Mouse (Mus musculus): ENCODE data around the gene Plod1.
A peak's percentile ranks its signal among the peaks of the same experiment; 100 is the strongest.

Plod1 gene

GRCm38 (mm10) chr4:147938148-147939096, 1.9 kb upstream of the Plod1 start:
- no peak for DNase-seq (ENCODE audit: extremely low read depth, insufficient read length, low spot score)

- no peak for DNase-seq (ENCODE audit: extremely low read depth, insufficient read length, low spot score)
These were observed 919 bp upstream of the Plod1 start for GRCm38 (mm10) chr4:147937486-147937885.

GRCm38 (mm10) chr4:147937021-147937420, 454 bp upstream of the Plod1 start:
- DNase-seq (ENCODE audit: extremely low read depth, insufficient read length, low spot score) = no peak

- no peak for DNase-seq (ENCODE audit: extremely low read depth, insufficient read length, low spot score)
These were observed 663 bp downstream of the Plod1 start for GRCm38 (mm10) chr4:147935904-147936303.

- DNase-seq (ENCODE audit: extremely low read depth, insufficient read length, low spot score) = no peak
These were observed 2.0 kb downstream of the Plod1 start for GRCm38 (mm10) chr4:147934611-147935010.

- no peak for DNase-seq (ENCODE audit: extremely low read depth, insufficient read length, low spot score)
These were observed 2.4 kb downstream of the Plod1 start for GRCm38 (mm10) chr4:147934134-147934533.

- DNase-seq (ENCODE audit: extremely low read depth, insufficient read length, low spot score) = no peak
These were observed 5.6 kb downstream of the Plod1 start for GRCm38 (mm10) chr4:147930946-147931345.

- no peak for DNase-seq (ENCODE audit: extremely low read depth, insufficient read length, low spot score)
These were observed 8.0 kb downstream of the Plod1 start for GRCm38 (mm10) chr4:147928540-147928939.

GRCm38 (mm10) chr4:147928136-147928535, 8.4 kb downstream of the Plod1 start:
- no peak for DNase-seq (ENCODE audit: extremely low read depth, insufficient read length, low spot score)

GRCm38 (mm10) chr4:147927705-147928104, 8.9 kb downstream of the Plod1 start:
- DNase-seq (ENCODE audit: extremely low read depth, insufficient read length, low spot score) = peak; percentile 48

GRCm38 (mm10) chr4:147922341-147922740, 14.2 kb downstream of the Plod1 start:
- DNase-seq (ENCODE audit: extremely low read depth, insufficient read length, low spot score) = no peak

- no peak for DNase-seq (ENCODE audit: extremely low read depth, insufficient read length, low spot score)
These were observed 15.6 kb downstream of the Plod1 start for GRCm38 (mm10) chr4:147920973-147921372.

- DNase-seq (ENCODE audit: extremely low read depth, insufficient read length, low spot score) = no peak
These were observed 18.0 kb downstream of the Plod1 start for GRCm38 (mm10) chr4:147918459-147919121.

- no peak for DNase-seq (ENCODE audit: extremely low read depth, insufficient read length, low spot score)
These were observed 27.1 kb downstream of the Plod1 start for GRCm38 (mm10) chr4:147909486-147909885.

GRCm38 (mm10) chr4:147906230-147906629, 30.3 kb downstream of the Plod1 start:
- DNase-seq (ENCODE audit: extremely low read depth, insufficient read length, low spot score) = peak; percentile 83

- DNase-seq (ENCODE audit: extremely low read depth, insufficient read length, low spot score) = no peak
These were observed 31.4 kb downstream of the Plod1 start for GRCm38 (mm10) chr4:147905090-147905659.

GRCm38 (mm10) chr4:147904313-147905089, 32.1 kb downstream of the Plod1 start, which contains the start of gene Mfn2:
Gene Mfn2 (minus strand): TSS chr4:147904704.
- peak; percentile 88 for DNase-seq (ENCODE audit: extremely low read depth, insufficient read length, low spot score)

GRCm38 (mm10) chr4:147903601-147904000, 33.0 kb downstream of the Plod1 start:
- no peak for DNase-seq (ENCODE audit: extremely low read depth, insufficient read length, low spot score)

GRCm38 (mm10) chr4:147902906-147903500, 33.6 kb downstream of the Plod1 start:
- DNase-seq (ENCODE audit: extremely low read depth, insufficient read length, low spot score) = no peak

GRCm38 (mm10) chr4:147900452-147900851, 36.1 kb downstream of the Plod1 start:
- DNase-seq (ENCODE audit: extremely low read depth, insufficient read length, low spot score) = no peak
